Mouse (Mus musculus) left cerebral cortex, postnatal 10 days (tissue): ENCODE results near the gene Adora1. TPM values are rescaled to one million over a fixed set of nuclear protein-coding genes. Genes with fewer than 3 reads are reported as not detected.
"Not testable (repeated sequence)": the region's sequence is repeated elsewhere in the genome, so short reads cannot be mapped to it uniquely, and the experiment has no call there.

Source experiments
- DNase-seq, 2 experiments: peaks; one replicate each; pipeline ENCODE4 v3.0.0; 2021 to 2022; ENCODE audit warnings: low spot score in 2 of 2, mixed read lengths in 1 of 2; ENCODE audit errors: extremely low spot score in 1 of 2
- intact Hi-C: fragments of 180-260 bp; cut with DNase I; formaldehyde crosslinking; loops from one replicate; pipeline ENCODE4 v1.15.1; 2025
- total RNA-seq, 2 experiments: library from RNA; stranded (reverse); gene quantifications; 2 replicates each; pipeline ENCODE4 v1.2.3; 2021

The Adora1 gene
- 100 to 1,000 TPM; 154 to 165 TPM for total RNA-seq

- intact Hi-C loops, result no loop called here
These were observed at the start of gene Adora1 for GRCm38 (mm10) chr1:134235391-134235921. Gene Adora1, minus strand, starts transcription at chr1:134235431.

GRCm38 (mm10) chr1:134283108-134283507 is 47.9 kb upstream of the Adora1 start:
- intact Hi-C loops, result no loop called here
- no peak for DNase-seq

More at GRCm38 (mm10) chr1:134235391-134235921, at the start of gene Adora1:
- no peak for DNase-seq

DNA sequence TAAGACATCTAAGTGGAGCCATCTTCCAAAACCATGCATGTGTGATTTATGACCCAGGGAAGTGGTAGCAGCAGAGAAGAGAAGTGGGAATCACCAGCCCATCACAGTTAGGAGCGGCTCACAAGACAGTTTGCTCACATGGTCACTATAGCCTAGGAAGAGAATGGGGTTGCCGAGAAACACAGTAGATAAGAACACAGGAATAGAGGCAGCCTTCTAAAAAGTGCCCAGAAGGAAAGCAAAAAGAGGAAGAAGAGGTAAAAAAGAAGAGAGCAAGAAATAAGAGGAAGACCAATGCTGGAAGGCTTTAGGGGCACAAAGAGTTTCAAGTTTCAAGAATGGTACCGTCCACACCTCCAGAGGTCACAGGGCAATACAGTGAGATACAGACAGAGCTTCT is 47.1 kb upstream of the Adora1 start:
- DNase-seq, result no peak
- intact Hi-C loops, result no loop called here

DNA sequence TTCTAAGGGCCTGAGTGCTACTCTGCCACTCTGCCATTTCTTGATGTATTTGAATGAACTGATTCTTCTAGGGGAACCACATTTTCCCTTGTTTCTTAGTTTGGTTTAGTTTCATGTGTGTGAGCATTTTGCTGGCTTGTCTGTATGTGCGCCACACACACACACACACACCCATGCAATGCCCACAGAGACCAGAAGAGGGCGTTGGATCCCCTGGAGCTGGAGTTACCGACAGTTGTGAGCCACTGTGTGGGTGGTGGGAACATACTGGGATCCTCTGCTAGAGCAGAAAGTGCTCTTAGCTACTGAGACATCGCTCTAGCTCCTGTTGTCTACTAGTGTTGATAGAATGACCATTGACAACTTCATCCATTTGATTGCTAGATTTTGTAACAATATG is 46.3 kb upstream of the Adora1 start:
- intact Hi-C loops, result no loop called here
- no peak for DNase-seq

- DNase-seq, result peak in 1 of 2 experiments; percentile 4
- intact Hi-C loops, result no loop called here
These were observed 44.9 kb upstream of the Adora1 start for GRCm38 (mm10) chr1:134280174-134280573.

DNA sequence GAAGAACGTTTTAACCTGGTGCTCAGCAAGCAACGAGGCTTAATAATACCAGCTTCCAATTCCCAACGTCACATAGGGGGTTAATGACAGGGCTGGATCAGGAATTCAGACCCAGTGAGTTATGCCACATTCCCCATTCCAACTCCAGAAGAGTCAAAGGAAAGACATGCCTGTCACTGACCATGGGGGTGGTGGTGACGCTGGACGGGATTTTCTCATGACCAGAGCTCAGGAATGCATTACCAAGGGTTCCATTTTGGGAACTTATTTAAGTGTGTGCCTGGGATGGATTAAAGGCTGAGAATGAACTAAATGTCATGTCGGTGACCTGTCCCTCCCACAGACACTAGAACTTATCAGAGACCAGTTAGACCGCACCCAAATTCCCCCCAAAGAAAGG is 41.6 kb upstream of the Adora1 start:
- intact Hi-C loops, result no loop called here
- DNase-seq, result no peak

GRCm38 (mm10) chr1:134275616-134276464 is 40.6 kb upstream of the Adora1 start:
- no peak for DNase-seq
- intact Hi-C loops, result no loop called here

GRCm38 (mm10) chr1:134274483-134274920 is 39.3 kb upstream of the Adora1 start:
- DNase-seq, result no peak
- intact Hi-C loops, result no loop called here

- intact Hi-C loops, result no loop called here
- peak in 1 of 2 experiments; percentile 47 for DNase-seq
These were observed 38.5 kb upstream of the Adora1 start for GRCm38 (mm10) chr1:134273493-134274395.

DNA sequence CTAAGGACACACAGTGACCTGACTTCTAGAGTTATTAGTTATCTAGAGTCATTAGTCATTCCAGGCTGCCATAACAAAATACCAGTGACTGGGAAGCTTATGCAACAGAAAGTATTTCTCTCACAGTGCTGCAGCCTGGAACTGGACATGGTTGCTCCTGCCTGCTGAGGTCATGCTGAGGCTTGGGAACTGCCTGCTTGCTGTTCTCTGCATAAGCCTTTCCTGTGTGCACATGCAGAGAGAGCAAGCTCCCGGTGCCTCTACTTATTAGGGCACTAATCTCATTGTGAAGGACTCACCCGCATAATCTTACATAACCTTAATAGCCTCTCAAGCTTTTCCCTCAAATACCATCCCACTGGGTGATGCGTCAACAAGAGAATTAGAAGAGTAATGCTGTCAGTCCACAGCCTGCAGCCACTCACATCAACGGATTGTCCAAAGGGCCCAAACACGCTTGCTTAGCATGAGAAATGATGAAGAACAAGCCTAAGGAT is 37.6 kb upstream of the Adora1 start:
- DNase-seq, result no peak
- intact Hi-C loops, result no loop called here

DNA sequence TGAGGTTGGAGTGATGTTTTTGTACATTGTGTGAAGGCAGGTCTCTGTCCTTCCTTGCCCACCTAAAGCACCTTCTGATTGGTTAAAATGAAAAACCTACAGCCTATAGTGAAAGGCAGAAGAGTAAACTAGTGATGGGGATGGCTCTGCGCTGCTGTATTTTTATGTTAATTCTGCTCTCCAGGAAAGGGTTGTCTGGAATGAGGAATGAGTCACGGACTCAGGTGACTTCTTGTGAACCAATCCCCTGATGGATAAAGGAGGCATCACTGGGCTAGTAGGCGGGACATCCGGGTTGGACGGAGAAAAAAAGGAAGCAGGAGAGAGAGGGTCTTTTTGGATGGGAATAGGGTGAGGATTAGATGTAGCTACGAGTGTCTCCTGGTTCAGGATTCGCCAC is 34.8 kb upstream of the Adora1 start:
- DNase-seq, result no peak
- intact Hi-C loops, result no loop called here

DNA sequence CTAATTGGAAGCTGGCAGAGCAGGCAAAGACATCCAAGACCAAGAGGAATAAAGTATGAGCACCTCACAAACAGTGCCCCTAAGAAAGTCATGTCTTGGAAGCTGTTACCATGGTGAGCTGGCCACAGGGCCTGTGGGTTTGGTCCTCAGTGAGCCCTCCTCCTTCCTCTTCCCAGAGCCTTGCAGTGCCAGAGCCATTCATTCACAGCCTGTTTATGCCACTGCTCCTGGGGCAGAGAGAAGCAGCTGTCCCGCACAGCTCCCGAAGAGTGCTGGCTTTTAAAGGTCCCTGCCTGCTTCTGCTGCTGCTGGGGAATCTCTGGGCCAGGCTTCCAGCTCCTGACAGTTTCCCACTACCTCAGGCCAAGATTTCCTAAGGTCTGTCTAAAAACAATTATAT is 30.6 kb upstream of the Adora1 start:
- intact Hi-C loops, result no loop called here
- DNase-seq, result no peak

GRCm38 (mm10) chr1:134264341-134264740 is 29.1 kb upstream of the Adora1 start:
- intact Hi-C loops, result no loop called here
- no peak for DNase-seq

DNA sequence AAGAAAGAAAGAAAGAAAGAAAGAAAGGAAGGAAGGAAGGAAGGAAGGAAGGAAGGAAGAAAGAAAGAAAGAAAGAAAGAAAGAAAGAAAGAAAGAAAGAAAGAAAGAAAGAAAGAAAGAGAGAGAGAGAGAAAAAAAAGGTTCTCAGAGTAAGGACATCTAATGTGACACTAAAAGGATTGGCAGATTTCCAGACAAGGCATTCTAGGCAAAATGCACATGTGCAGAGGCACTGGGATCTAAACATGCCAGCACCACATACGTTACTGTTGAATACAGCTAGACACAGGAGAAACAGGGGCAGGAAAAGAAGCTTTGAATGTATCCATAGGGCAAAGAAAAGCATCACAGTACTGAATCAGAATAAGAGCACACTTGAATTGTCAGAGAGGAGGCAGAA is 14.4 kb upstream of the Adora1 start:
- DNase-seq, intact Hi-C loops: not testable (repeated sequence)

DNA sequence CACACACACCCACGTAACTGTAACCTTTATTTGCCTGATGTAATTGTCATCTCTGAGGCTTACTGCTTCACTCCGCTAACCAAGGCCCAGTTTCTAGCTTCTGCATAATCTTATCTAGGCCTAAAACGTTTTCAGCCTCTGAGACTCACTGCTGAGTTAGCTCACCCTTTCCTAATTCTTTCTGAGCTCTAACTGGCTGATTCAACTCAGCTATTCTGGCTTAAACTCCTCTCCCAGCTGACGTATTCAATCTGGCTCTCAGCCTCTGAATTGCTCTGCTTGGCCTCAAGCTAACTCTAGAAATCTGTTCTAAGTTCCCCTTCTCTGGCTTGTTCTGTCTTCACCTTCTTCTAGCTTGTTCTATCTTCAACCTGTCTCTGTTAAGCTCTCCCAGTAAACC is 11.4 kb upstream of the Adora1 start:
- no peak for DNase-seq
- intact Hi-C loops, result no loop called here

DNA sequence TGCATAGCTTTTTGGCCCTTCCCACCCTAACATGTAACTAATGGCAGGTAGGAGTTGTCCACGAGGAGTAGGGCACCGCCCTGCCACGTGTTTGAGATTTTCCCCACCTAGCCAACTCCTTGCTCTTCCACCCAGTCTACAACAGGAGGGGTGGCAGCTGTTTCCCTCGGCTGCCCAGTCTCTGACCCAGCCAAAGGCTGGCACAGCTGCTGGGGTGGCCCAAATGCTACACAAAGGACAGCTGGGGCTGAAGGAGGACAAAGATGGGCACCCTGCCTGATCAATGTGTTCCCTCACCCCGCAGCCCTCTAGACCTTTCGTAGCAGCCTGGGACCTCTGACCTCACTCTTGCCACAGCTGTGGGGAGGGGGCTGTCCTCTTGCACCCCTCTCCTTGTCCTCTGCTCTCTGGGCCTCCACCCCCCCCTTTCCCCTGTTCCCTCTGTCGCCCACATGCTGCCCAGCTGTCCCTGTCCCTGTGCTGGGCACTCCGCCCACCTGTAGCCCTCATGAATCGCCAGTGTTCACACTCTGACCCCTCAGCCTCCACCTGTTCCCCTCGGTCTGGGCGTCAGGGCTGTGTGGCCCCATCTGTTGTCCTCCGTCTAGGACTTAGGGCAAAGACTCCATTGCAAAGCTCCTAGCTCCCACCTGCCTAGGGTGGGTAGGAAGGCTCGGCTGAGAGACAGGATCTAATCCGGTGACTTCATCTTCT is 9.9 kb upstream of the Adora1 start:
- intact Hi-C loops, result no loop called here

DNA sequence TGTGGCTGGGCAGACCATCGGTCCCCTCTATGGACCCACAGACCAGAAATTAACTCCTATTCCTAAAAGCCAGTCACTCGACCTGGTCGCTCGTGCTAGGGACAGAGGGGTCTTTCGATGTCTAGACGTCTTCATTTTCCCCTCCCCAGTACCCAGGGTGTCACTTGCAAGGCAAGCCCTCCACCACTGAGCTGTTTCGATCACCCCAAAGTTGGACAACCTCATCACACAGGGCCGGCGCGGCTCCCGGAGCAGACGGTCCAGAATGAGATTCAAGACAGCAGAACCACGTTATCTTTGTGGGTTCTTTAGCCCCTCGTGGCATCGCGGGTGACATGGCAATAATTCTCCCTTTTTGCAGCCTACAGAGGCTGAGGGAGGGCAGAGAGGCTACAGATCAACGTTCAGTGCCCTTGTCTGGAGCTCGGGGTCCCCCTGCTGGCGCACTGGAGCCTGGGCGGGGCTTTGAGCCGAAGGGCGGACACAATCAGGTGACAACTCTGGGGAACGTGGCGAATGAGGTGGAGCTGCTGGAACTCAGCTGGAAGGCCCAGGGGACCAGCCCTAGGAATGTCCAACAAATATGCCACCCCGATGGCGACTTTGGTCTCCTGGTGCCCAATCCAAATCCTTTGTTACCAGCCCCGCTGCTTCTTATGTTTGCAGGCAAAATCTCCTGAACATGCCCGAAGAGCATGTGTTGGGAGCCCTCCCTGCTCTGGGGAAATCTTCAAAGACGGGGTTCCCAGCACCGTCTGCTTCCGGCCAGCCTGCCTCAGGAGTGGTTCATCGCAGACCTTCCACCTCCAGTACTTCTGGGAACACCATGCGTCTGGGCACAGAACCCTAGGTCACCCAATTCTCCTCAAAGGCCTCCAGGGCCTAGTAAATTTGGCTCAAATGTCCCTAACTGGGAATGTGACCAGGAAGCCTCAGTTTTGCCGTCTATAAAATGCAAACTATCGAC is 9.0 kb upstream of the Adora1 start:
- DNase-seq, result peak; percentile 80 to 92
- intact Hi-C loops, result loop anchor here (5.0 kb wide), 2 partner anchors 83 to 92 kb away; no protein-coding TSS in a partner anchor

More for the DNA sequence above, 9.9 kb upstream of the Adora1 start:
- no peak for DNase-seq
